Mouse (Mus musculus) heart, adult 2 months (tissue): ENCODE measurements around the gene Acot8.

ENCODE experiments used
- CTCF ChIP-seq: fragments of 200-600 bp; IDR thresholded peaks from 2 replicates; pipeline ENCODE4 v1.8.1; 2022; ENCODE audit warnings: antibody characterized with exemption, mild to moderate bottlenecking, moderate library complexity
- EP300 ChIP-seq: fragments of 200-500 bp; IDR thresholded peaks from 2 replicates; pipeline ENCODE4 v1.6.1; 2011; ENCODE audit warnings: low read depth, low read length, control low read depth; ENCODE audit not compliant: insufficient read depth
- POLR2A ChIP-seq: fragments of 200-500 bp; IDR thresholded peaks from 2 replicates; pipeline ENCODE4 v1.6.1; 2011; ENCODE audit warnings: mild to moderate bottlenecking, low read depth, low read length, control low read depth; ENCODE audit not compliant: insufficient read depth

DNA sequence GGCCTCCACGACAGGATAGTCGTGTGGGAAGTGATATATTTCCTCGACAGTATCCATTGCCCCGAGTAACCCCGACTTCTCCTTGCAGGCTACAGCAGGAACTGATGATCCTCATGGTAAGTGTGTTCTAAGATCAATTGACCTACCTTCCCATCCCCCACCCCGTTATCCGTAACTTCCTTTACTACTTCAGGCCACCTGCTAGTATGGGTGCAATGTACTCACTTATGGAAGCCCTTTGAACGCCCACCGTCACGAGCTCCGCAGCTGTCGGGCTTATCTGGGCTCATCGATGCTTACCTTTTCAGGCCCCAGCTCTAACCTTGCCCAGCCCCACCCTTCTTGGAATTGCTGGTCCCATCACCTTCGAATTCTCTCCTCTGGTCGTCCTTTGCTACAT lies 34.4 kb downstream of the Acot8 start:
- no peak for TF ChIP-seq CTCF
- no peak for TF ChIP-seq EP300
- no peak for TF ChIP-seq POLR2A
